Mouse (Mus musculus): ENCODE measurements at regions not wholly inside any gene's neighbourhood (a gene's known extent, or its start where the extent isn't known, plus 50 kb on each side); places are given as distances from the start of the nearest gene placed in this dataset.

DNA sequence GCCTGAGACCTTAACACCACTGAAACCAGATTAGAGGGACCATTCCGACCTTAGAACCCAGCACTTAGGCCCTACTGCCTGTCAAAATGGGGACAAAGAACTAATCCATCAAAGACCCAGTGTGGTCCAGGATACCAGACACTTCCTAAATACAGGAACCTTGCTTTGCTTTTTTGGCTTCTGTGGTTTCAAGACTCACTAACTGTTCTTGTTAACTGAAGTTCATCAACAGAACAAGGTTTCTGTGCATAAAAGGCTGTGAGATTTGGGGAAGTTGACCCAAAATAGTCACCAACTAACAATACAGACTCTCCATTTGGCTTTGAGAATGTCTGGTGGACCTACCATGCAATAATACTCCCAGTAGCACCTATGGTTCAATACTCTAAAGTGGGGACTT, 56.4 kb upstream of the Arglu1 start:
- in situ Hi-C loops (cut with MboI; ENCODE audit: low pct_unique_long_range_greater_than_20kb in 1 of 2, low sequenced_read_pairs in 2 of 2, unreplicated experiment in 1 of 2) = no loop called here

DNA sequence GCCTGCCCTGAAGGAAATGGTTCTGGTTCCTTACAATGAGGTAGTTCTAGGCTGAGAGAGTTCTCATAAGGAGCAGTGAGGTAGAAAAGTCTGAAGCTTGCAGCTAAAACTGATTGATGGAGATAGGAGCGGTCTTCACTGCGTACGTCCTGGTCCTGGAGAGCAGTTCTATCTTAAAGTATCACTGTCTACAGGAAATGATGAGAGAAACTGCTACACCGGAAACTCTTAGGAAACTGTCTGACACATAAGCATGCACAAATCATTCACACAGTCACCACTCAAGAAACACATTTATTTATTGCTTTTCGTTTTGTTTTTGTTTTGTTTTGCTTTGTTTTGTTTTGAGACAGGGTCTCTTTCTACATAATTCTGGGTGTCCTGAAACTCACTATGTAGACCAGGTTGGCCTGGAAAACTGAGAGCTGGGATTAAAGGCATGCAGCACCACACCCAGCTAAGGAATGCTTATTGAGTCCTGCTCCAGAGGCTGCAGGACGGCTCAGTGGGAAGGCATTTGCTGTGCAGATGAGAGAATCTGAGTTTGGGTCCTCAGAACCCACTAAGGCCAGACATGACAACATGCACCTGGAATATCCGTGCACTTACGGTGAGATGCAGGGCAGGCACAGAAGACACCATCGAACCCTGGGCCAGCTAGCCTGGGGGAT, 55.4 kb upstream of the Arglu1 start:
- in situ Hi-C loops (cut with MboI; ENCODE audit: low pct_unique_long_range_greater_than_20kb in 1 of 2, low sequenced_read_pairs in 2 of 2, unreplicated experiment in 1 of 2) = no loop called here

Data from mouse embryonic stem cell (cell line).